Mouse (Mus musculus): Measurements from ENCODE around the gene Cyp3a41b.
"Not testable (repeated sequence)": the region's sequence is repeated elsewhere in the genome, so short reads cannot be mapped to it uniquely, and the experiment has no call there.

DNA sequence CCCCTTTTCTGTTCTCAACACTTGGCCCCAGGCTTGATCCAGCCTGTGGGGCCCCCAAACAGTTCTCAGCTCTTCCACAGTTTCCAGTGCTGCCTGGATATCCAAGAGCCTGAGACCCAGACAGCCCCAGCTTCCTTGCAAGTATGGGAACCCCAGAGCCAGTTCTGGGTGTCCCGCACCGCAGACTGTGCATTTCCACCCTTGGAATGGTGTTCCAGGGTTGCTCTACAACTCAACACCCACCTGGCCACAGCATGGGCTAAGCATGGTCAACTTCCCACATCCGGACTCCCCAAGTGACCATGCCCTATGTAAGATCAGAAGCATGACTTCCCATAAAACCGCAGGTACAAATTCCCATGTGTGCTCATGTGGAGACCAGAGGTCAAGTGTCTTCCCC lies 8.9 kb downstream of the Cyp3a41b start:
- TF ChIP-seq POLR2A (IDR thresholded peaks at IDR 0.05; ENCODE audit: borderline replicate concordance, control insufficient read depth, low read depth, low read length); CTCF (IDR thresholded peaks at IDR 0.05; ENCODE audit: control insufficient read depth, insufficient read depth, low read length): not testable (repeated sequence)
